Mouse (Mus musculus) heart, postnatal 36 days (tissue): ENCODE data around the gene Tmigd3. TPM values are rescaled to one million over a fixed set of nuclear protein-coding genes. Genes with fewer than 3 reads are reported as not detected.

Experiments
- DNase-seq, 2 experiments: peaks; one replicate each; pipeline ENCODE4 v3.0.0; 2021 to 2022
- intact Hi-C: fragments of 180-260 bp; cut with DNase I; formaldehyde crosslinking; loops from one replicate; pipeline ENCODE4 v1.15.1; 2025
- total RNA-seq, 2 experiments: library from RNA; stranded (reverse); gene quantifications; 2 replicates each; pipeline ENCODE4 v1.2.3; 2021

Gene Tmigd3
- total RNA-seq, 2 experiments from 2014 or later = 0.49 TPM; not detected in 1

DNA sequence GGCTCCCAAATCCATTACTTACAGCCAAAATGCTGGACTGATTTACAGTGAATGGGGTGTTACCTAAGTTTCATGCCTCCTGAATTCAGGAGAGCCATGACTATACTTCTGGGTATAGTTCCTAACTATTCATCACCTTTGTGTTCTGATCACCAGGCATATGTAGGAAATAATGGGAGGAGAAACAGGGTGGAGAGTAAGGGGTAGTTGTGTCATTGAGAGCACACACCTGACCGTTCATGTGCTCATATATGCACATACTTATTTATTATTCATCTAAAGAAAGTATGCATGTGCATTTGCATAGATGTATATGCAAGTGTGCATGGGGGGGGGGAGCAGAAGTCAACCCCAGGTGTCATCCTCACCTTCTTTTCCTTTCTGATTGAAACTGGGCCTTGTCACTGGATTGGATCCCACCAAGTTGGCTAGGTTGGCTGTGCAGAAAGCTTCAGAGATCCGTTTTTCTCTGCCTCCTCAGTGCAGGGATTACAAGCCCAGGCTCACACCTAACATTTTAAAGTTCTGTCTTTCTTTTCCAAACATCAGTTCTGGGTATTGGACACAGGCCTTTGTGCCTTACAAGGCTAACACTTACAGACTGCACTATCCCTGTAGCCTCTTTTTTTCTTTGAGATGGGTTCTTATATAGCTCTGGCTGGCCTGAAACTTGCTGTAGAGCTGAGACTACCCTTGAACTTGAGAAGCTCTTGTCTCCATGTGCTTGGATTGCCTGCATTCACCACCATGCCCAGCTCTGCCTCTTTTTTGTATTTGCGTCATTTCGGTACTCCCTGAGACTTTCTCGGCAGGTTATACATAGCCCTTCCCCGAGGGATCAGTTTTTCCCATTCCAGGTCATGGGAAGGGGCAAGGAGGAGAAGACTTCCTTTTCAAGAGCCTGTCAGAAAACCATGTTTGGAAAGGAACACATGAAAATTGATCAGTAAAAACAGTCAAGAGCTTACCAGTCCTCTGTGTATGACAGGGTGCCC is 3.0 kb downstream of the Tmigd3 start:
- intact Hi-C loops = no loop called here
- no peak for DNase-seq

DNA sequence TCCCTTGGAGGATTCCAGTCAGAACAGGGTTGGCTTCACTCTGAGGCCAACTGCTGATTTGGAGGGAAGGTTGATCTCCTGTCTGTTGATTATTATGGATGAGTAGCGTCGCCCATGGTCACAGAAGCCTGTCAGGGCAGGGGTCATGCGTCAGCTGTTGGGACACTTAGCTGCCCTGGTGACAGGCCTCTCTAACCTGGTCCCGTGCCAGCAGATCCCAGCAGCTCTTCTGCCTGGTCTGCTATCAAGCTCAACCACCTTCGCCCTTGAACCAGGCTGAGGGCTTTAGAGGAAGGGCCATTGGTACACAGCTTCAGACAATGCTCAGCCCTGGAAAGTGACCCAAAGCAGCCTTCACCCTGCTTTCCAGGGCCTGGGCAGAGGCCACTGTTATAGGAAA is 5.3 kb downstream of the Tmigd3 start:
- intact Hi-C loops = loop anchor here (5.0 kb wide), 1 partner anchor 49 kb away; no protein-coding TSS in a partner anchor
- no peak for DNase-seq

DNA sequence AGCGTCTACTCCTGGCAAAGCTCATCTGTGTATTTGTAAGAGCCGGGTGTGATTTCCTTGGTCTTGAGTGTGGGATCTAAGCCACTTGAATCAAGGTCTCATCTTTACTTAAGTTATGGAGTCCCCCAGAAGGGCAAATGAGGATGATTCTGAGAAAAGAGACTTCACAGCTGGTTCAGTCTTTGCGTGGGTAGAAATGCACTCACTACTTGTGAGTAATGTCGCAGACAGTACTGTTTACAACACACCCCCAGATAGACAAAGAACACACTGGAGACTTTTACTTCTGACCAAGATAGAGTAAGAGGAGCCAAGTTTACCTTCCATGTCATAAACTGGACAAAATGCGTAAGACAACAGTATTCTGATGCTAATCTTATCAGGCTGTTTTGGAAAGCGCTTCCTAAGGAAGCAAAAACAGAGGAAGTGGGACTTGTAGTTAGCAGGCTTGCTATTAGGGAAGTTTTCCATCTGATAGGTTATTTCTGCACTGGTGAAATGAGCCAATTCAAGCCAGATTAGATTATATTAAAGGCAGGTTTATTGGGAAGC is 6.6 kb downstream of the Tmigd3 start:
- no peak for DNase-seq
- intact Hi-C loops = loop anchor here (5.0 kb wide), 1 partner anchor 50 kb away; no protein-coding TSS in a partner anchor

DNA sequence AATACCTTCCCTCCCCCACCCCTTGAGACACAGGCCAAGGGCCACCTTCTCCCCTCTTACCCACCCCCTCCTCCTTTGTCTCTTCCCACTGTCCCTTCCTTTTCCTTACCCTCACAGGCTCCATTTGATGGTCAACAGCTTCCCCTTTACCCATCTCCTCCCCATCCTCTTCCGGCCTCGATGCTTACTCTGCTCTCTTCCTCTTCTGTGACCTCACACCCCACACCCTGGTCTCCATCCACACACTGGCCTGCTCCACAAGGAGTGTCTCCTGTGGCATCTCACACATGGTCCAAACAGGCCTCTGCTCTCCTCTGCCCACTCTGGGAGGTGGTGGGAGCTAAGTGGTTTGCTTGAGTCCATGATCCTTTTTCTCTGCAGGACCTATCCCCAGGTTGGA is 7.2 kb downstream of the Tmigd3 start:
- no peak for DNase-seq

DNA sequence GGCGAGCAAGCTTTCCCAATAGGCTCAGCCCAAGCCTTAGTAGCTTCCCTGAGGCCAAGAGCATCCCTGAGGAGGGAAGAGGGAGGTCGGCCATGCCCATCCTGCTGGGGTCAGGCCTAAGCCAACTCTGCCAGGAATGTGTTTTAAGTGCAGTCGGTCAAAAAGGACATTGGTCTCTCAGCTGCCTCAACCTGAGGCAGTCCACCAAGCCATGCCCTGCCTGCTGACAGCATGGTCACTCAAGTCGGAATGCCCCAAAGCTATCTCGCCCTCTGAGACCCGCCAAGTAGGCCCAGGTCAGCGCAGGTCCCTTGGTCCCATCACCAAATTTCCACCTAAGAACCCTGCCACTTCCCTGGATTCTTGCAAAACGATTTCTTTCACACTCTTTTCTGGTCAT is 8.0 kb downstream of the Tmigd3 start:
- intact Hi-C loops = loop anchor here (5.0 kb wide), 1 partner anchor 51 kb away; no protein-coding TSS in a partner anchor
- no peak for DNase-seq

More for the DNA sequence above, 7.2 kb downstream of the Tmigd3 start:
- intact Hi-C loops = loop anchor here (5.0 kb wide), 1 partner anchor 51 kb away; no protein-coding TSS in a partner anchor

DNA sequence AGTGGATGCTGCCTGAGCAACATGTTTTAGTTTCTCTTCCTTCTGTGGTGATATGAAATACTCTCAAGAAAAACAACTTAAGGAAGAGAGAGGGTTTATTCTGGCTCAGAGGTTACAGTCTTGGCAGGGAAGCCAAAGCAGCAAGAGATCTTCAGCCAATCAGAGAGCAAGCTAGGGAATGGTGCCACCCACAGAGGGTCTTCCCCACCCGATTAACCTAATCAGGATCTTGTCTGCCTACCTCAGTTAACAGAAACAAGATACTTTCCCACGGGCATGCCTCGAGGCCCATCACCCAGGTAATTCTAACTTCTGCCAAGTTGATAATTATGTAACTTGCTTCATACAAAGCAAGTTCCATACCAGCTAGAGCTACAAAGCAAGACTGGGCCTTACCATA is 9.7 kb downstream of the Tmigd3 start:
- intact Hi-C loops = no loop called here
- no peak for DNase-seq

DNA sequence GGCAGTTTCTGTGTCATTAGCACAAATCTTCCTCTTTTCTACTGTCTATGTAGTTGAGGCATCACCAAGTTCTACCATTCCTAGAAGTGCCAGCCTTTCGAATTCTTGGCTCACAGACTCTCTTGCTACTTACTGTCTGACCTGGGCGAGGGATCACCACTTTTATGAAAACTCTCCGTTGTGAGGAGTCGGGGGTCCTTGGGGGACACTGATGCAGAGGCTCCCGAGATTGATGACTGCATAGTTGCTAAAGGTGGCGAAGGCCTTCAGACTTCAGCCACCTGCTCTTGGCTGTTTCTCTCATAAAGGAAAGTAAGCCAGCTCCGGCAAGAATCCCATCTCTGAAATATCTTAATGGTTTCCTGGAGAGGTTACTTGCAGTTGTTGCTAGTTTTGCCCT is 11.4 kb downstream of the Tmigd3 start:
- intact Hi-C loops = no loop called here
- no peak for DNase-seq

DNA sequence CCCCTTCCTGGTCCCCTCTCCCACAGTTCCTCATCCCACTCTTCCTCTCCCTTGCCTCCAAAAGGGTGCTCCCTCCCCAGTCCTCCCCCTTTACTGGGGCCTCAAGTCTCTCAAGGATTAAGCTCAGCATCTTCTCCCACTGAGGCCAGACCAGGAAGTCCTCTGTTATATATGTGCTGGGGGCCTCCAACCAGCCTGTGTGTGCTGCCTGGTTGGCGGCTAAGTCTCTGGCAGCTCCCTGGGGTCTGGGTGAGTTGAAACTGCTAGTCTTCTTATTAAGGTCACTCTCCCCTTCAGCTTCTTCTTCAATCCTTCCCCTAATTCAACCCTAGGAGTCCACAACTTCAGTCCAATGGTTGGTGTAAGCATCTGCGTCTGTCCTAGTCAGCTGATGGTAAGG is 12.4 kb downstream of the Tmigd3 start:
- no peak for DNase-seq
- intact Hi-C loops = no loop called here

DNA sequence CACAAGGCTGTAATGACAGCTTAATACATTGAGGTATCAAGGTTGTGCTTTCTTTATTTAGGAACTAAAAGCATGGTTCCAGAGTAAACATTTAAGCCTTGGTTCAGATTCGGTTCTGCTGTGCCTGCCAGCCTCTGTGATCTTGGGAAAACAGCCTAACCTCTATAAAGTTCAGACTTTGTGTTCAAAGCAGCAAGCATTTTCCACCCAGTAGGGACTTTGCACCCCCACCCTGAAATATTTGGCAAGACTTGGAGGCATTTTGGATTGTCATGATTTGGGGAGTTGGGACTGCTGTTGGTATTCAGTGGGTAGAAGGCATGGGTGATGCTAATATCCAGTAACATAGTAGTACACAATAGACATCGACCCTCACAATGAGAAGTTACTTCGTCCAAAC is 18.3 kb downstream of the Tmigd3 start:
- no peak for DNase-seq
- intact Hi-C loops = no loop called here

DNA sequence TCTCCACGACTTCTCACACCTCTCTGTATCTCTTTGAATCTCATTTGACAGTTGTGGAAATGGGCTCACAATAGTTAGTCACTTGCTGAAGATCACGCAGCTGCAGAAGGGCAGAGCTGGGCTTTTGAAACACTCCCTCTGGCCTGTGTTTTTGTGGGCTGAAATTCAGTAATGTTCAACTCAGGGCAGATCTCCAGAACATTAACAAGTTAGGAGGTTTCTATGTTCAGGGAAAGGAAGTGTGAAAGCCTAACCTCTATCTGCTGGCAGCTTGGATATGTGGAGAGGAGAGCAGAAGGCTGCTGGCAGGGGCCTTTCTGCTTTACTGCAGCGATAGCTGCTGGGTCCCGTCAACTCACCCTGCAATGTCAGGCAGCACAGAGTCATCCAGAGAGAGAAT is 19.5 kb downstream of the Tmigd3 start:
- intact Hi-C loops = no loop called here
- DNase-seq = no peak

DNA sequence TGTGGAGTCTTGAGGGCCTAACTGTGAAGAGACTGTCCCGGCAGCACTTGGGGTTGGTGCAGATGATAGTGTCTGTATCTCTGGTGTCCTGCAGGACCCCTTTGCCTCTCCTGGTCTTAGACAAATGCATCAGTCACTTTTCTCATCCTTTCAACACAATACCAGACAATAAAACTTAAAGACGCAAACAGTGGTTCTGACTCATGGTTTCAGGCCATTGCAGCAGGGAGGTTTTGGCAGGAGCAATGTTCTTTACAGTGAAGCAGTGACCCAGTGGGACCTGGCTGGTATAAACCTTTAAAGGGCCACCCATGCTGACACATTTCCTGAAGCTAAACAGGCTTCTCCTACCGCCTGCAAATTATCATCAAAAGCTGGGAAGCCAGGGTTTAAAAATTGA is 20.4 kb downstream of the Tmigd3 start:
- intact Hi-C loops = no loop called here
- DNase-seq = no peak

DNA sequence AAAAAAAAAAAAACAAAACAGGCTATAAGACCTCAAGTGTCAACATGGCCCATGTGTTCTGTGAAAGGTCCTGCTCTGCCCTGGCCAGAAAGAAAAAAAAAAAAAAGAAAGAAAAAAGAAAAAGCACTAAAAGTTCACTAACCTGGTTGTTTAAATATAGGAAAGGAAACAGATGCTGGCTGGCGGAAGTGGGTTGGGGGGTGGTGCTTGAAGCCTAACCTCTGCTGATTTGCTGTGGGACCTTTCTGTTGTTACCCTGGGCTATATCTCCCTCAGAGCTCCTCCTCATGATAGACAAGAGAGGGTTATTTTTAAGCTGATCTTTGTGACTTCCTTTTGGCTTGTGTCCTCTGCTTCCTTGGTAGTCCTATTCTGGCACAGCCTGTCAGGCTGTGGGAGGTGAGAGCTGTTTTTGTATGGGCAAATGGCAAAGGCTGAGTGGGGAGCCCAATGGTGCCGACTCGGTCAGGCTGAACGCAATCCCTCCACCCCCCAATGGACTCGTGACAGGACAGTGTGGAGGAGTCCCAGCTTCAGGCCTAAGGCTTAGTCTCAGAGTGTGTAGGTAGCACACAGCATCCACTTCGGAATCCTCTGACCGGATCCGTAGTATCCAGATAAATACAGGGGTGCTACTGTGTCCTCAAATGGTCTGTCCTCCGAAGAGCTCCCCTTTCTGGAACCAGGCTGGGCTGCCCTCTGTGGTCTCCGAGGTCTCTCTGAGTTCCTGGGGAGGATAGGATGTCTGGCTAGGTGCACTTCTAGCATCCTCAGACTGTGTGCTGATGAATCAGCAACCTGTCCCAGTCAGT is 21.3 kb downstream of the Tmigd3 start:
- intact Hi-C loops = no loop called here
- peak in 1 of 2 experiments; percentile 66 for DNase-seq

DNA sequence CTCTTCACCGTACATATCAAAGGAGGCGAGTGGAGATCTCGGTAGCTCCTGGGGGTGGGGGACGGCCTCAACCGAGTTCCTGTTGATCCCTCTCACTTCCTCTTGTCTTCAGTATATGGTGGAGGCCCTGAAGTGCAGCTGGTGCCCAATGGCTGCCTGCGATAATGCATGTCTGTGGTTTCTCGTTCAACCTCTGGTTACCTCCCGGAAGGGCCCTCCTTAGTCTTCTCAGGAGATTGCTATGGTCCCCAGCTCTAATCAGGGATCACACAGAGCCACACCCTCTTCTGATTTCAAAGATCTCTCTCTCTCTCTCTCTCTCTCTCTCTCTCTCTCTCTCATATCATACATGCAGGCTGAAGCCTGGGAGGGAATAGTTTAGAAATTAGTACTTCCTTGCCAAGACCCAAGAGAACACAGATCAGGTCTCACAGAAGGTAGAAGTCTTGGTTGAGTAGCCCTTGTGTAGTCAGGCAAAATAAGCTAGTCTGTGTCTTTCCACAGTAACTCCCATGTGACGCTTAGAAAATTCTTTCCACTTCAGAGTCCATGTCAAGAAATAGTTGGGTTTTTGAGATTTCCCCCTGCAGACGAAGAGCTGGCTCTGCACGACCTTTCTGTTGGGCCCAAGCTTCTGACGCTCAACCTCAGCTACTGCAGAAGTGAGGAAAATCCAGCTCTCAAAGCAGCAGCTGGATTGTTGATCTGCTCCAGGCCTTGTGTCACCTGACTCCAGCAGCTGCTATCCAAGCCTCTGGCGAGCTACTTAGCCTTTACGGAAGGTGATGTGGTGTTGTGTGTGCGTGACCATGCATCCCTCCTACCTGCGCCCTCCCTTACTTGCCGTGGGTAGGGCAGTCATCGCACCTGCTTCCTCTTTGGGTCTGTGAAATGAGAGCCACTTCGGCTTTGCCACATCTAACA is 22.1 kb downstream of the Tmigd3 start:
- no peak for DNase-seq
- intact Hi-C loops = no loop called here

DNA sequence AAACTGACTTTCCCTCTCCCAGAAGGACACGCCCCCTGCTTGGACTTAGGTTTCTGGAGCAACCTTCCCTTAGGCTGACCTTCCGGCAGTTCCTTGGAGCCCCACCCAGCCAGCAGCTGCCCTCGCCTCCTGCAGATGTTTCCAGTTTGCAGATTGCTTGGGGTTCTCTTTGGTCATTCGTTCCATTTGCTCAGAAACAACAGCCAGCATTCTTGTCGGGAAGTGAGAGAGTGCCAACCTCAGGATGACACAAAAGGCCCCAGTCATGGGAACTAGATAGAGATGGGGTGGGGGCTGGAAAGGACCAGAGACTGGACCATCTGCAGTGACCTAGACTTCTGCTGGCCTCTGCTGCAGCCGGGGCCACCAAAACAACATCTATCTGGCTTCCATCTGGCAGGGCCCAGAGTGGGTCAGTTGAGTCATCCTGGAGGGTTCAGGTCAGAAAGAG is 23.3 kb downstream of the Tmigd3 start:
- intact Hi-C loops = loop anchor here (1.0 to 2.0 kb wide), 2 partner anchors 69 to 93 kb away; partner anchors contain the start of gene Rap1a
- peak; percentile 64 to 71 for DNase-seq

DNA sequence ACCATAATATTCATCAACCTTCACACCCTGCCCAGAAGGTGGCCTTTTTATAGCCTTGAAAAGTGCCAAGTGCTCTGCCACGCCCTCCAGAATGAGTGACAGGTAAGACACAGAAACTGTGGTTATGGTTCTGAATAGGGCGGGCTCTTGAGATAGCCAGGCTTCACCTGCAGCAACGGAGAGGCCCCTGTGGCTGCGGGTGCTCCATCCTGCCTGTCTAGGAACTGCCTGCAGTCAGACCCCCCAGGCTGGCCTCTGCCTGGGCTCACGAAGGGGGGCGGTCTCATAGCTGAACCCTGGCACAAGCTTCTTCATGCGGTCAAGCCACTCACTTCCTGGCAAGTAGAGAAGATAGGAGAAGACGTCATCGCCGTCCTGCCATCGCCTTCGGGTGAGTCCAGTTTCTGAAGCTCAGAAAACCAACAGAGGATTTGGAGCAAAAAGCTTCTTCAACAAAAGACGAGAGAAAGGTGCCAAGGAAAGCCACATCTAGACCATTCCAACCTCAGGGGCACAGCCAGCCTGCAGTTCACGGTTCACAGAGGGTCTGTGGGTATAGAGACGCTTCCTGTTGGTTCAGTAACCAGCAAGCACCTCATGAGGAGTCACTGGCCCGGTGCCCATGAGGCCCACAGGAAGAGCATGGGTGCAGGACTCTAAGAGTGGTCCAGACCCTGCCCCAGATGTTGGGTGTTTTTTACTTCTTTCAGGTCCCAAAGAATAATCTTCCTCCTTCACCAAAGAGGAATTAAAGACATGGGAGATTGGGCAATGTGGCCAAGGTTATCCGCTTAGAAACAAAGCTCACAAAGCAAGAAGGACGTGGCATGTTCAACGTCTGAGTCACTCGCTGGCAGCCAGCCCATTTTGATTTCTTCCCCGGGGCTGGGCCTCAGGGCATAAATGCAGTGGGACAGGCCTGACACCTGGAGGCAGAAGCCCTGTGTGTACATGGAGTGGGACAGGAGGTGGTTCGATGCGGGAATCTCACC is 24.2 kb downstream of the Tmigd3 start:
- intact Hi-C loops = loop anchor here (1.0 to 2.0 kb wide), 4 partner anchors 70 to 208 kb away; partner anchors contain the start of genes Ddx20 and Rap1a
- peak; percentile 92 to 94 for DNase-seq

DNA sequence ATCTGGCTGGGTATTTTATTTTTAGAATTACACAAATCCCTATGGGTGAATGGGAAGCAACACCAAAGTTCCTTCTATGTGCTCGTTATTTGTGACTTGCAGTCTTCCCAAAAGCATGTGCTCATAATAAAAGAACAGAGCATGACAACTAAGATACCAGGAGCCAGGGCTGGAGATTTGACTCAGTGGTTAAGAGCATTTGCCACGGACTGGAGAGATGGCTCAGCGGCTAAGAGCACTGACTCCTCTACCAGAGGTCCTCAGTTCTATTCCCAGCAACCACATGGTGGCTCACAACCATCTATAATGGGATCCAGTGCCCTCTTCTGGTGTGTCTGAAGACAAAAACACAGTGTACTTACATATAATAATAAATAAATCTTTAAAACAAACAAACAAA is 26.1 kb downstream of the Tmigd3 start:
- no peak for DNase-seq
- intact Hi-C loops = no loop called here

DNA sequence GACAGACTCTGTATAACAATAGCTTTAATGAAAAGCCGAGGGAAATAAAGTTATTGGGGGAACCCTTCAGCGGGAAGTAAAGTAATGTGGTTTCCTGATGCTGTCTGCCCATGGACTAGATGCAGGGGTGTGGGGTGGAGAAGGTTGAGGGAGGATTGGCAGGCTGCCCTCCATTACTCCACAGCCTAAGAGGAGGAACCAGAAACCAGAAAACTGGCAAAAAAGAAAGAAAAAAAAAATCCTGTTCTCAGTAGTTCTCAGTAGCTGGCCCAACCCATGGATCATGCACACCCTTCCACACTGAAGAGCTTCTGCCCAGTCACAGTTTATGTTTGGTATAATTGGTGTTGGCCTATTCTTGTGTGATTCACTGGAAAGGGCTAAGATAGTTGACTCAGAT is 27.6 kb downstream of the Tmigd3 start:
- DNase-seq = peak in 1 of 2 experiments; percentile 61
- intact Hi-C loops = loop anchor here (2.0 kb wide), 1 partner anchor 126 kb away; no protein-coding TSS in a partner anchor

DNA sequence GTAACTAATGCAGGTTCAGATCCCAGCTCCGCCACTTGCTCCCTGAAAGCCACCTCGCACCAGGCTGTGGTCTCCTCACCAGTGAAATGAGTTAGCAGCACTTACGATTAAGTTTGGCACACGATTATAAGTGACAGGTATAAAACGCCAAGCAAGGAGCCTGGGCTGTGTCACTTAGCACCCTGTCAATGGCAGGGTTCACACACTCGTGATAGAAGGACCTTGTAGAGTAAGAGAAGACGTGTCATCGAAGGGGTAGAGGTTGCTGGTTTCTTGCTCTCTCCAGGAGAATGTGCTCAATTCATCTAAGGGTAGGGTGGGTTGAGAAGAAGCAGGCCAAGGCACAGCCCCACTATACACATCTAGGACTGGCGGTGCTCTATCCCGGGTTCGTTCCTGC is 28.2 kb downstream of the Tmigd3 start:
- DNase-seq = no peak
- intact Hi-C loops = loop anchor here (1.0 to 2.0 kb wide), 3 partner anchors 126 to 225 kb away; no protein-coding TSS in a partner anchor
